Mouse (Mus musculus): Measurements from ENCODE around the gene Fam50a. TPM values are rescaled to one million over a fixed set of nuclear protein-coding genes. Genes with fewer than 3 reads are reported as not detected.

Gene Fam50a
- polyA plus RNA-seq, 1 experiment: 61.0 TPM

GRCm38 (mm10) chrX:74359171-74359570 is 46.3 kb downstream of the Fam50a start:
- Histone ChIP-seq H3K27ac (ENCODE audit: control insufficient read depth, insufficient read depth, low read depth, low read length, poor library complexity) (no peak overlapping the region), H3K4me1 (ENCODE audit: control insufficient read depth, insufficient read depth, low read length) (no peaks in the 10 kb centered on the region), H3K4me3 (replicated peaks; ENCODE audit: control insufficient read depth, low read depth, low read length) (no peak overlapping the region)
- TF ChIP-seq POLR2A (IDR thresholded peaks at IDR 0.05; ENCODE audit: borderline replicate concordance, control insufficient read depth, low read depth, low read length) (no peak), CTCF (IDR thresholded peaks at IDR 0.05; ENCODE audit: control insufficient read depth, insufficient read depth, low read length) (no peak)
- 61% methylated on average over 11 of the region's 11 CpGs for WGBS

- TF ChIP-seq CTCF (IDR thresholded peaks at IDR 0.05; ENCODE audit: control insufficient read depth, insufficient read depth, low read length) (no peak), POLR2A (IDR thresholded peaks at IDR 0.05; ENCODE audit: borderline replicate concordance, control insufficient read depth, low read depth, low read length) (no peak)
- Histone ChIP-seq H3K27ac (ENCODE audit: control insufficient read depth, insufficient read depth, low read depth, low read length, poor library complexity) (no peak overlapping the region), H3K4me1 (ENCODE audit: control insufficient read depth, insufficient read depth, low read length) (no peaks in the 10 kb centered on the region; the same call in 1 of the 2 replicates), H3K4me3 (replicated peaks; ENCODE audit: control insufficient read depth, low read depth, low read length) (peak overlapping the region; percentile 86)
- WGBS: 47% methylated on average over 10 of the region's 10 CpGs
Observed at GRCm38 (mm10) chrX:74367512-74367911, 54.7 kb downstream of the Fam50a start.

GRCm38 (mm10) chrX:74368209-74368909 is 55.5 kb downstream of the Fam50a start:
- TF ChIP-seq CTCF (IDR thresholded peaks at IDR 0.05; ENCODE audit: control insufficient read depth, insufficient read depth, low read length): no peak
- peak; percentile 37; the same call in 1 of the 2 replicates for TF ChIP-seq POLR2A (IDR thresholded peaks at IDR 0.05; ENCODE audit: borderline replicate concordance, control insufficient read depth, low read depth, low read length)

More at GRCm38 (mm10) chrX:74368209-74368909, 55.5 kb downstream of the Fam50a start:
- Histone ChIP-seq H3K4me3 (replicated peaks; ENCODE audit: control insufficient read depth, low read depth, low read length) (peak overlapping the region; percentile 86), H3K27ac (ENCODE audit: control insufficient read depth, insufficient read depth, low read depth, low read length, poor library complexity) (peak overlapping the region; percentile 18), H3K4me1 (ENCODE audit: control insufficient read depth, insufficient read depth, low read length) (no peaks in the 10 kb centered on the region; the same call in 1 of the 2 replicates)
- WGBS: 11% methylated on average over 48 of the region's 49 CpGs

Other genes starting within 250 kb of the Fam50a start
- not detected in 2 replicates for gene Opn1mw, start 185.6 kb upstream of the Fam50a start, polyA plus RNA-seq (2011; ENCODE audit: insufficient read depth, insufficient read length, low replicate concordance, missing spikeins)
- 13.2 and 15.1 TPM in 2 replicates for gene Mecp2, start 177.7 kb upstream of the Fam50a start, polyA plus RNA-seq (2011; ENCODE audit: insufficient read depth, insufficient read length, low replicate concordance, missing spikeins)
- not detected in 2 replicates for gene Tex28, start 145.2 kb upstream of the Fam50a start, polyA plus RNA-seq (2011; ENCODE audit: insufficient read depth, insufficient read length, low replicate concordance, missing spikeins)
- gene Tktl1, start 135.8 kb upstream of the Fam50a start, polyA plus RNA-seq (2011; ENCODE audit: insufficient read depth, insufficient read length, low replicate concordance, missing spikeins): not detected in 2 replicates
- 140 and 356 TPM in 2 replicates for gene Flna, start 63.2 kb upstream of the Fam50a start, polyA plus RNA-seq (2011; ENCODE audit: insufficient read depth, insufficient read length, low replicate concordance, missing spikeins)
- gene Emd, start 58.3 kb upstream of the Fam50a start, polyA plus RNA-seq (2011; ENCODE audit: insufficient read depth, insufficient read length, low replicate concordance, missing spikeins): 34.6 and 51.7 TPM in 2 replicates
- 68.3 and 79.6 TPM in 2 replicates for gene Rpl10, start 42.2 kb upstream of the Fam50a start, polyA plus RNA-seq (2011; ENCODE audit: insufficient read depth, insufficient read length, low replicate concordance, missing spikeins)
- gene Taz, start 31.1 kb upstream of the Fam50a start, polyA plus RNA-seq (2011; ENCODE audit: insufficient read depth, insufficient read length, low replicate concordance, missing spikeins): 32.4 and 58.0 TPM in 2 replicates
- gene Dnase1l1, start 30.7 kb upstream of the Fam50a start, polyA plus RNA-seq (2011; ENCODE audit: insufficient read depth, insufficient read length, low replicate concordance, missing spikeins): 16.4 and 21.5 TPM in 2 replicates
- gene Atp6ap1, start 15.9 kb upstream of the Fam50a start, polyA plus RNA-seq (2011; ENCODE audit: insufficient read depth, insufficient read length, low replicate concordance, missing spikeins): 154 and 166 TPM in 2 replicates
- 87.5 and 157 TPM in 2 replicates for gene Gdi1, start 8.0 kb upstream of the Fam50a start, polyA plus RNA-seq (2011; ENCODE audit: insufficient read depth, insufficient read length, low replicate concordance, missing spikeins)
- 3.6 TPM in 2 replicates for gene Plxna3, start 16.0 kb downstream of the Fam50a start, polyA plus RNA-seq (2011; ENCODE audit: insufficient read depth, insufficient read length, low replicate concordance, missing spikeins)
- gene Lage3, start 40.6 kb downstream of the Fam50a start, polyA plus RNA-seq (2011; ENCODE audit: insufficient read depth, insufficient read length, low replicate concordance, missing spikeins): 39.5 and 58.6 TPM in 2 replicates
- gene Ubl4a, start 60.2 kb downstream of the Fam50a start, polyA plus RNA-seq (2011; ENCODE audit: insufficient read depth, insufficient read length, low replicate concordance, missing spikeins): 27.2 and 35.6 TPM in 2 replicates
- gene Slc10a3, start 60.3 kb downstream of the Fam50a start, polyA plus RNA-seq (2011; ENCODE audit: insufficient read depth, insufficient read length, low replicate concordance, missing spikeins): 2.7 TPM in 2 replicates
- gene Fam3a, start 80.2 kb downstream of the Fam50a start, polyA plus RNA-seq (2011; ENCODE audit: insufficient read depth, insufficient read length, low replicate concordance, missing spikeins): 3.6 and 9.1 TPM in 2 replicates
- gene Ikbkg, start 80.3 kb downstream of the Fam50a start, polyA plus RNA-seq (2011; ENCODE audit: insufficient read depth, insufficient read length, low replicate concordance, missing spikeins): 11.6 and 11.7 TPM in 2 replicates
- 20.9 and 33.4 TPM in 2 replicates for gene G6pdx, start 116.2 kb downstream of the Fam50a start, polyA plus RNA-seq (2011; ENCODE audit: insufficient read depth, insufficient read length, low replicate concordance, missing spikeins)
- not detected in 2 replicates for gene Gm6880, start 168.4 kb downstream of the Fam50a start, polyA plus RNA-seq (2011; ENCODE audit: insufficient read depth, insufficient read length, low replicate concordance, missing spikeins)

Measured in bone marrow, adult 2 months (tissue).